Mouse (Mus musculus) left cerebral cortex, adult 2 months (tissue): ENCODE measurements around the gene Cotl1. TPM values are rescaled to one million over a fixed set of nuclear protein-coding genes. Genes with fewer than 3 reads are reported as not detected.
A peak's percentile ranks its signal among the peaks of the same experiment; 100 is the strongest.

Experiments
- DNase-seq, 2 experiments: peaks; one replicate each; pipeline ENCODE4 v3.0.0; 2021 to 2022; ENCODE audit warnings: low spot score in 2 of 2, mixed read lengths in 1 of 2; ENCODE audit errors: extremely low spot score in 1 of 2
- H3K27ac ChIP-seq: fragments of 200-600 bp; 2 replicates; pipeline ENCODE4 v1.8.1; 2022
- H3K4me3 ChIP-seq: fragments of 200-600 bp; 2 replicates; pipeline ENCODE4 v1.8.1; 2022
- CTCF ChIP-seq: fragments of 200-600 bp; IDR thresholded peaks from 2 replicates; pipeline ENCODE4 v1.8.1; 2022; ENCODE audit warnings: antibody characterized with exemption, mild to moderate bottlenecking, moderate library complexity
- intact Hi-C: fragments of 180-260 bp; cut with DNase I; formaldehyde crosslinking; loops from one replicate; pipeline ENCODE4 v1.15.1; 2025
- total RNA-seq, 2 experiments: library from RNA; stranded (reverse); gene quantifications; 2 replicates each; pipeline ENCODE4 v1.2.3; 2021

The Cotl1 gene
- total RNA-seq, 2 experiments from 2014 or later, result 60.1 to 61.4 TPM

GRCm38 (mm10) chr8:119791804-119792704 is 48.3 kb downstream of the Cotl1 start:
- H3K27ac ChIP-seq, result peak overlapping the region; percentile 44
- no peak overlapping the region for H3K4me3 ChIP-seq
- TF ChIP-seq CTCF, result no peak
- intact Hi-C loops, result no loop called here
- no peak for DNase-seq

GRCm38 (mm10) chr8:119789581-119789980 is 50.8 kb downstream of the Cotl1 start:
- intact Hi-C loops, result loop anchor here (10.0 kb wide), 1 partner anchor 285 kb away; no protein-coding TSS in a partner anchor
- no peak for TF ChIP-seq CTCF
- no peak overlapping the region for H3K27ac ChIP-seq
- no peak overlapping the region for H3K4me3 ChIP-seq
- no peak for DNase-seq

- no peak for DNase-seq
- Histone ChIP-seq H3K27ac (no peak overlapping the region), H3K4me3 (no peak overlapping the region)
- TF ChIP-seq CTCF, result no peak
- intact Hi-C loops, result loop anchor here (10.0 kb wide), 1 partner anchor 286 kb away; no protein-coding TSS in a partner anchor
Measured at GRCm38 (mm10) chr8:119788607-119789381, 51.5 kb downstream of the Cotl1 start.

- Histone ChIP-seq H3K4me3 (no peak overlapping the region), H3K27ac (no peak overlapping the region)
- intact Hi-C loops, result loop anchor here (10.0 kb wide), 1 partner anchor 287 kb away; no protein-coding TSS in a partner anchor
- DNase-seq, result no peak
- no peak for TF ChIP-seq CTCF
Measured at GRCm38 (mm10) chr8:119787341-119787740, 53.0 kb downstream of the Cotl1 start.

GRCm38 (mm10) chr8:119786871-119787270 is 53.5 kb downstream of the Cotl1 start:
- no peak for DNase-seq
- no peak overlapping the region for H3K4me3 ChIP-seq
- no peak for TF ChIP-seq CTCF
- H3K27ac ChIP-seq, result no peak overlapping the region
- intact Hi-C loops, result loop anchor here (10.0 kb wide), 1 partner anchor 288 kb away; no protein-coding TSS in a partner anchor

GRCm38 (mm10) chr8:119785764-119786405 is 54.5 kb downstream of the Cotl1 start:
- H3K27ac ChIP-seq, result no peak overlapping the region
- DNase-seq, result no peak
- H3K4me3 ChIP-seq, result no peak overlapping the region
- intact Hi-C loops, result loop anchor here (10.0 kb wide), 1 partner anchor 289 kb away; no protein-coding TSS in a partner anchor
- no peak for TF ChIP-seq CTCF

GRCm38 (mm10) chr8:119784676-119785075 is 55.7 kb downstream of the Cotl1 start:
- no peak overlapping the region for H3K4me3 ChIP-seq
- no peak for TF ChIP-seq CTCF
- no peak overlapping the region for H3K27ac ChIP-seq
- intact Hi-C loops, result loop anchor here (5.0 to 10.0 kb wide), 2 partner anchors 128 to 290 kb away; partner anchors contain the start of genes Gm20388 and Usp10
- no peak for DNase-seq

- intact Hi-C loops, result loop anchor here (5.0 to 10.0 kb wide), 2 partner anchors 128 to 291 kb away; partner anchors contain the start of genes Gm20388 and Usp10
Measured at GRCm38 (mm10) chr8:119784141-119784574, 56.2 kb downstream of the Cotl1 start.

GRCm38 (mm10) chr8:119783579-119783978 is 56.8 kb downstream of the Cotl1 start:
- Histone ChIP-seq H3K27ac (no peak overlapping the region), H3K4me3 (no peak overlapping the region)
- no peak for DNase-seq
- TF ChIP-seq CTCF, result no peak
- intact Hi-C loops, result loop anchor here (5.0 to 10.0 kb wide), 2 partner anchors 129 to 291 kb away; partner anchors contain the start of genes Gm20388 and Usp10

More at GRCm38 (mm10) chr8:119784141-119784574, 56.2 kb downstream of the Cotl1 start:
- TF ChIP-seq CTCF, result no peak
- DNase-seq, result no peak
- Histone ChIP-seq H3K27ac (no peak overlapping the region), H3K4me3 (no peak overlapping the region)

- H3K27ac ChIP-seq, result no peak overlapping the region
- intact Hi-C loops, result loop anchor here (1.0 to 10.0 kb wide), 3 partner anchors 61 to 292 kb away; partner anchors contain the start of genes Gm20388 and Usp10
- TF ChIP-seq CTCF, result peak; percentile 99
- peak; percentile 73 to 78 for DNase-seq
- no peak overlapping the region for H3K4me3 ChIP-seq
Measured at GRCm38 (mm10) chr8:119782715-119783114, 57.6 kb downstream of the Cotl1 start.
